Mouse (Mus musculus): ENCODE results near the gene Myo19. TPM values are rescaled to one million over a fixed set of nuclear protein-coding genes. Genes with fewer than 3 reads are reported as not detected.

Gene Myo19
- polyA plus RNA-seq, 1 experiment from 2014 or later: 6.1 TPM

- no peak for ATAC-seq (ENCODE audit: low read depth)
- Histone ChIP-seq H3K4me1 (replicated peaks) (no peaks in the 10 kb centered on the region), H3K27me3 (no peaks in the 10 kb centered on the region), H3K4me2 (no peak overlapping the region), H3K9ac (no peak overlapping the region), H3K4me3 (no peak overlapping the region), H3K9me3 (no peaks in the 10 kb centered on the region), H3K36me3 (peaks cover 79% of the 10 kb centered on the region), H3K27ac (replicated peaks) (no peak overlapping the region)
- 92% methylated on average over 7 of the region's 7 CpGs for WGBS
Measured at GRCm38 (mm10) chr11:84891705-84892104, 11.8 kb downstream of the Myo19 start.

GRCm38 (mm10) chr11:84893113-84893512 is 13.2 kb downstream of the Myo19 start:
- Histone ChIP-seq H3K4me3 (no peak overlapping the region), H3K4me1 (replicated peaks) (no peaks in the 10 kb centered on the region), H3K9ac (no peak overlapping the region), H3K4me2 (no peak overlapping the region), H3K27ac (replicated peaks) (no peak overlapping the region), H3K27me3 (no peaks in the 10 kb centered on the region), H3K36me3 (peaks cover 80% of the 10 kb centered on the region), H3K9me3 (no peaks in the 10 kb centered on the region)
- 93% methylated on average over 13 of the region's 15 CpGs for WGBS
- no peak for ATAC-seq (ENCODE audit: low read depth)

GRCm38 (mm10) chr11:84904597-84905144 is 24.7 kb downstream of the Myo19 start:
- WGBS: 88% methylated on average over 9 of the region's 9 CpGs
- ATAC-seq (ENCODE audit: low read depth): no peak
- Histone ChIP-seq H3K4me3 (no peak overlapping the region), H3K4me2 (no peak overlapping the region), H3K27me3 (no peaks in the 10 kb centered on the region), H3K36me3 (peaks cover 100% of the 10 kb centered on the region), H3K9me3 (no peaks in the 10 kb centered on the region), H3K4me1 (replicated peaks) (no peaks in the 10 kb centered on the region), H3K9ac (no peak overlapping the region), H3K27ac (replicated peaks) (no peak overlapping the region)

- Histone ChIP-seq H3K9me3 (no peaks in the 10 kb centered on the region), H3K4me3 (no peak overlapping the region), H3K27ac (replicated peaks) (no peak overlapping the region), H3K9ac (no peak overlapping the region), H3K4me1 (replicated peaks) (no peaks in the 10 kb centered on the region), H3K27me3 (no peaks in the 10 kb centered on the region), H3K36me3 (peaks cover 97% of the 10 kb centered on the region), H3K4me2 (no peak overlapping the region)
- WGBS: 77% methylated on average over 3 of the region's 3 CpGs
- ATAC-seq (ENCODE audit: low read depth): no peak
Measured at GRCm38 (mm10) chr11:84907081-84907480, 27.1 kb downstream of the Myo19 start.

- peaks cover 97% of the 10 kb centered on the region for H3K36me3 ChIP-seq
- WGBS: 96% methylated on average over 6 of the region's 6 CpGs
Measured at GRCm38 (mm10) chr11:84908480-84908879, 28.5 kb downstream of the Myo19 start.

GRCm38 (mm10) chr11:84910411-84910810 is 30.5 kb downstream of the Myo19 start:
- peaks cover 86% of the 10 kb centered on the region for H3K36me3 ChIP-seq
- WGBS: 83% methylated on average over 4 of the region's 4 CpGs
- no peak overlapping the region for H3K27ac ChIP-seq (replicated peaks)
- no peak overlapping the region for H3K9ac ChIP-seq
- no peak overlapping the region for H3K4me2 ChIP-seq
- H3K4me3 ChIP-seq: no peak overlapping the region
- H3K27me3 ChIP-seq: no peaks in the 10 kb centered on the region
- ATAC-seq (ENCODE audit: low read depth): no peak
- H3K9me3 ChIP-seq: no peaks in the 10 kb centered on the region
- H3K4me1 ChIP-seq (replicated peaks): peaks cover 14% of the 10 kb centered on the region

More at GRCm38 (mm10) chr11:84908480-84908879, 28.5 kb downstream of the Myo19 start:
- no peak for ATAC-seq (ENCODE audit: low read depth)
- no peak overlapping the region for H3K9ac ChIP-seq
- H3K27ac ChIP-seq (replicated peaks): no peak overlapping the region
- H3K4me3 ChIP-seq: no peak overlapping the region
- H3K9me3 ChIP-seq: no peaks in the 10 kb centered on the region
- H3K4me1 ChIP-seq (replicated peaks): no peaks in the 10 kb centered on the region
- no peaks in the 10 kb centered on the region for H3K27me3 ChIP-seq
- no peak overlapping the region for H3K4me2 ChIP-seq

GRCm38 (mm10) chr11:84914673-84915072 is 34.7 kb downstream of the Myo19 start:
- Histone ChIP-seq H3K36me3 (peaks cover 43% of the 10 kb centered on the region), H3K4me1 (replicated peaks) (peaks cover 24% of the 10 kb centered on the region), H3K9me3 (no peaks in the 10 kb centered on the region), H3K27me3 (no peaks in the 10 kb centered on the region), H3K9ac (no peak overlapping the region), H3K4me2 (no peak overlapping the region), H3K4me3 (no peak overlapping the region; the same call in 1 of the 2 replicates), H3K27ac (replicated peaks) (no peak overlapping the region)
- WGBS: 83% methylated on average over 5 of the region's 5 CpGs
- no peak for ATAC-seq (ENCODE audit: low read depth)

- peaks cover 30% of the 10 kb centered on the region for H3K36me3 ChIP-seq
- H3K4me2 ChIP-seq: peak within 1 kb of the TSS; percentile 90
- H3K9ac ChIP-seq: peak within 1 kb of the TSS; percentile 88
- 0 out of 2 replicates have a peak within 1 kb of the TSS, but pooled peaks have one; percentile 33 for H3K27ac ChIP-seq (replicated peaks)
- peak within 1 kb of the TSS; percentile 95 for H3K4me3 ChIP-seq
- peaks cover 24% of the 10 kb centered on the region for H3K4me1 ChIP-seq (replicated peaks)
- ATAC-seq (ENCODE audit: low read depth): peak; percentile 92
- no peaks in the 10 kb centered on the region for H3K9me3 ChIP-seq
- H3K27me3 ChIP-seq: no peaks in the 10 kb centered on the region
- WGBS: 3% methylated on average over 34 of the region's 34 CpGs
Measured at GRCm38 (mm10) chr11:84916053-84916702, 36.2 kb downstream of the Myo19 start, which contains the start of gene Znhit3. Gene Znhit3 (minus strand): TSS chr11:84916366.

- peak overlapping the region; percentile 95 for H3K4me3 ChIP-seq
- no peak for ATAC-seq (ENCODE audit: low read depth)
- peak overlapping the region; percentile 88 for H3K9ac ChIP-seq
- H3K4me2 ChIP-seq: peak overlapping the region; percentile 51
- H3K27ac ChIP-seq (replicated peaks): 0 out of 2 replicates have a peak overlapping the region, but pooled peaks have one; percentile 33
- WGBS: 65% methylated on average over 7 of the region's 7 CpGs
- peaks cover 25% of the 10 kb centered on the region for H3K36me3 ChIP-seq
- H3K9me3 ChIP-seq: no peaks in the 10 kb centered on the region
- H3K27me3 ChIP-seq: no peaks in the 10 kb centered on the region
- H3K4me1 ChIP-seq (replicated peaks): peaks cover 24% of the 10 kb centered on the region
Measured at GRCm38 (mm10) chr11:84916703-84917300, 36.9 kb downstream of the Myo19 start.

- 5% methylated on average over 16 of the region's 16 CpGs for WGBS
- ATAC-seq (ENCODE audit: low read depth): peak; percentile 80; the same call in 1 of the 2 replicates
- peak overlapping the region; percentile 32 for H3K4me2 ChIP-seq
Measured at GRCm38 (mm10) chr11:84918425-84918824, 38.5 kb downstream of the Myo19 start.

GRCm38 (mm10) chr11:84919276-84919675 is 39.3 kb downstream of the Myo19 start:
- Histone ChIP-seq H3K36me3 (no peaks in the 10 kb centered on the region), H3K4me2 (no peak overlapping the region), H3K9ac (no peak overlapping the region), H3K4me1 (replicated peaks) (peaks cover 21% of the 10 kb centered on the region), H3K27me3 (no peaks in the 10 kb centered on the region), H3K9me3 (no peaks in the 10 kb centered on the region), H3K4me3 (no peak overlapping the region), H3K27ac (replicated peaks) (no peak overlapping the region)
- WGBS: 37% methylated on average over 3 of the region's 3 CpGs
- no peak for ATAC-seq (ENCODE audit: low read depth)

More at GRCm38 (mm10) chr11:84918425-84918824, 38.5 kb downstream of the Myo19 start:
- no peaks in the 10 kb centered on the region for H3K9me3 ChIP-seq
- no peak overlapping the region for H3K27ac ChIP-seq (replicated peaks)
- no peak overlapping the region for H3K9ac ChIP-seq
- H3K27me3 ChIP-seq: no peaks in the 10 kb centered on the region
- H3K4me1 ChIP-seq (replicated peaks): peaks cover 24% of the 10 kb centered on the region
- H3K36me3 ChIP-seq: peaks cover 8% of the 10 kb centered on the region
- H3K4me3 ChIP-seq: no peak overlapping the region

GRCm38 (mm10) chr11:84919951-84920350 is 40.0 kb downstream of the Myo19 start:
- no peak overlapping the region for H3K4me2 ChIP-seq
- no peak overlapping the region for H3K9ac ChIP-seq
- H3K4me1 ChIP-seq (replicated peaks): peaks cover 15% of the 10 kb centered on the region
- no peak overlapping the region for H3K27ac ChIP-seq (replicated peaks)
- no peaks in the 10 kb centered on the region for H3K9me3 ChIP-seq
- no peaks in the 10 kb centered on the region for H3K27me3 ChIP-seq
- no peaks in the 10 kb centered on the region for H3K36me3 ChIP-seq
- 73% methylated on average over 7 of the region's 7 CpGs for WGBS
- no peak overlapping the region for H3K4me3 ChIP-seq
- ATAC-seq (ENCODE audit: low read depth): no peak
